Mouse (Mus musculus): ENCODE measurements at regions not wholly inside any gene's neighbourhood (a gene's known extent, or its start where the extent isn't known, plus 50 kb on each side); places are given as distances from the start of the nearest gene placed in this dataset.
A peak's percentile ranks its signal among the peaks of the same experiment; 100 is the strongest.

- H3K4me1 ChIP-seq (ENCODE audit: control insufficient read depth, insufficient read depth, low read length) = no peaks in the 10 kb centered on the region
- H3K9ac ChIP-seq (ENCODE audit: low read depth, low read length) = no peak overlapping the region
- no peak for ATAC-seq (ENCODE audit: low FRiP score, low TSS enrichment)
- H3K4me3 ChIP-seq (ENCODE audit: low read length) = no peak overlapping the region
- H3K27ac ChIP-seq (ENCODE audit: low read depth, low read length) = no peak overlapping the region
- H3K36me3 ChIP-seq (ENCODE audit: control insufficient read depth, insufficient read depth, low read length) = no peaks in the 10 kb centered on the region
- WGBS = 82% methylated on average over 7 of the region's 7 CpGs
- H3K9me3 ChIP-seq (ENCODE audit: control insufficient read depth, low read length) = no peaks in the 10 kb centered on the region
- H3K27me3 ChIP-seq (ENCODE audit: control insufficient read depth, insufficient read depth, low read length) = no peaks in the 10 kb centered on the region
- no peak overlapping the region for H3K4me2 ChIP-seq (replicated peaks; ENCODE audit: low read depth, low read length)
These were observed 586.3 kb downstream of the Kctd12 start for GRCm38 (mm10) chr14:102396036-102396734.

GRCm38 (mm10) chr14:102392351-102392750 is 590.1 kb downstream of the Kctd12 start:
- Histone ChIP-seq H3K9ac (ENCODE audit: low read depth, low read length) (no peak overlapping the region), H3K4me3 (ENCODE audit: low read length) (no peak overlapping the region), H3K27ac (ENCODE audit: low read depth, low read length) (no peak overlapping the region), H3K27me3 (ENCODE audit: control insufficient read depth, insufficient read depth, low read length) (no peaks in the 10 kb centered on the region), H3K4me2 (replicated peaks; ENCODE audit: low read depth, low read length) (no peak overlapping the region), H3K36me3 (ENCODE audit: control insufficient read depth, insufficient read depth, low read length) (no peaks in the 10 kb centered on the region), H3K9me3 (ENCODE audit: control insufficient read depth, low read length) (no peaks in the 10 kb centered on the region), H3K4me1 (ENCODE audit: control insufficient read depth, insufficient read depth, low read length) (no peaks in the 10 kb centered on the region)
- 72% methylated on average over 3 of the region's 3 CpGs for WGBS
- ATAC-seq (ENCODE audit: low FRiP score, low TSS enrichment) = no peak

- WGBS = 27% methylated on average over 5 of the region's 5 CpGs
- H3K4me2 ChIP-seq (replicated peaks; ENCODE audit: low read depth, low read length) = no peak overlapping the region
- H3K36me3 ChIP-seq (ENCODE audit: control insufficient read depth, insufficient read depth, low read length) = no peaks in the 10 kb centered on the region
- no peaks in the 10 kb centered on the region for H3K9me3 ChIP-seq (ENCODE audit: control insufficient read depth, low read length)
- no peak overlapping the region for H3K27ac ChIP-seq (ENCODE audit: low read depth, low read length)
- no peaks in the 10 kb centered on the region for H3K4me1 ChIP-seq (ENCODE audit: control insufficient read depth, insufficient read depth, low read length)
- no peak overlapping the region for H3K4me3 ChIP-seq (ENCODE audit: low read length)
- H3K27me3 ChIP-seq (ENCODE audit: control insufficient read depth, insufficient read depth, low read length) = no peaks in the 10 kb centered on the region
- H3K9ac ChIP-seq (ENCODE audit: low read depth, low read length) = no peak overlapping the region
- peak; percentile 90 for ATAC-seq (ENCODE audit: low FRiP score, low TSS enrichment)
These were observed 609.4 kb downstream of the Kctd12 start for GRCm38 (mm10) chr14:102372994-102373567.

GRCm38 (mm10) chr14:102361589-102361988 is 620.8 kb downstream of the Kctd12 start:
- no peak for ATAC-seq (ENCODE audit: low FRiP score, low TSS enrichment)
- WGBS = 76% methylated on average over 2 of the region's 2 CpGs

GRCm38 (mm10) chr14:102329409-102329808 is 599.7 kb downstream of the Lmo7 start:
- no peaks in the 10 kb centered on the region for H3K36me3 ChIP-seq (ENCODE audit: control insufficient read depth, insufficient read depth, low read length)
- no peaks in the 10 kb centered on the region for H3K27me3 ChIP-seq (ENCODE audit: control insufficient read depth, insufficient read depth, low read length)
- H3K4me3 ChIP-seq (ENCODE audit: low read length) = no peak overlapping the region
- no peak for ATAC-seq (ENCODE audit: low FRiP score, low TSS enrichment)
- H3K4me1 ChIP-seq (ENCODE audit: control insufficient read depth, insufficient read depth, low read length) = no peaks in the 10 kb centered on the region
- H3K4me2 ChIP-seq (replicated peaks; ENCODE audit: low read depth, low read length) = no peak overlapping the region
- H3K9me3 ChIP-seq (ENCODE audit: control insufficient read depth, low read length) = no peaks in the 10 kb centered on the region
- no peak overlapping the region for H3K9ac ChIP-seq (ENCODE audit: low read depth, low read length)
- H3K27ac ChIP-seq (ENCODE audit: low read depth, low read length) = no peak overlapping the region

More at GRCm38 (mm10) chr14:102361589-102361988, 620.8 kb downstream of the Kctd12 start:
- no peak overlapping the region for H3K9ac ChIP-seq (ENCODE audit: low read depth, low read length)
- no peaks in the 10 kb centered on the region for H3K36me3 ChIP-seq (ENCODE audit: control insufficient read depth, insufficient read depth, low read length)
- H3K27ac ChIP-seq (ENCODE audit: low read depth, low read length) = no peak overlapping the region
- no peak overlapping the region for H3K4me3 ChIP-seq (ENCODE audit: low read length)
- no peak overlapping the region for H3K4me2 ChIP-seq (replicated peaks; ENCODE audit: low read depth, low read length)
- no peaks in the 10 kb centered on the region for H3K27me3 ChIP-seq (ENCODE audit: control insufficient read depth, insufficient read depth, low read length)
- H3K4me1 ChIP-seq (ENCODE audit: control insufficient read depth, insufficient read depth, low read length) = no peaks in the 10 kb centered on the region
- no peaks in the 10 kb centered on the region for H3K9me3 ChIP-seq (ENCODE audit: control insufficient read depth, low read length)

GRCm38 (mm10) chr14:102306332-102306731 is 576.6 kb downstream of the Lmo7 start:
- H3K4me2 ChIP-seq (replicated peaks; ENCODE audit: low read depth, low read length) = no peak overlapping the region
- H3K9me3 ChIP-seq (ENCODE audit: control insufficient read depth, low read length) = no peaks in the 10 kb centered on the region
- H3K4me3 ChIP-seq (ENCODE audit: low read length) = no peak overlapping the region
- H3K27me3 ChIP-seq (ENCODE audit: control insufficient read depth, insufficient read depth, low read length) = no peaks in the 10 kb centered on the region
- no peak overlapping the region for H3K27ac ChIP-seq (ENCODE audit: low read depth, low read length)
- H3K36me3 ChIP-seq (ENCODE audit: control insufficient read depth, insufficient read depth, low read length) = no peaks in the 10 kb centered on the region
- no peak for ATAC-seq (ENCODE audit: low FRiP score, low TSS enrichment)
- no peaks in the 10 kb centered on the region for H3K4me1 ChIP-seq (ENCODE audit: control insufficient read depth, insufficient read depth, low read length)
- WGBS = 77% methylated on average over 6 of the region's 6 CpGs
- no peak overlapping the region for H3K9ac ChIP-seq (ENCODE audit: low read depth, low read length)

- no peak overlapping the region for H3K27ac ChIP-seq (ENCODE audit: low read depth, low read length)
- no peak overlapping the region for H3K4me2 ChIP-seq (replicated peaks; ENCODE audit: low read depth, low read length)
- no peaks in the 10 kb centered on the region for H3K36me3 ChIP-seq (ENCODE audit: control insufficient read depth, insufficient read depth, low read length)
- no peak overlapping the region for H3K9ac ChIP-seq (ENCODE audit: low read depth, low read length)
- ATAC-seq (ENCODE audit: low FRiP score, low TSS enrichment) = no peak
- H3K27me3 ChIP-seq (ENCODE audit: control insufficient read depth, insufficient read depth, low read length) = no peaks in the 10 kb centered on the region
- H3K4me1 ChIP-seq (ENCODE audit: control insufficient read depth, insufficient read depth, low read length) = no peaks in the 10 kb centered on the region
- H3K4me3 ChIP-seq (ENCODE audit: low read length) = no peak overlapping the region
- no peaks in the 10 kb centered on the region for H3K9me3 ChIP-seq (ENCODE audit: control insufficient read depth, low read length)
- WGBS = 83% methylated on average over 2 of the region's 2 CpGs
These were observed 573.1 kb downstream of the Lmo7 start for GRCm38 (mm10) chr14:102302826-102303225.

- Histone ChIP-seq H3K27ac (ENCODE audit: low read depth, low read length) (no peak overlapping the region), H3K4me3 (ENCODE audit: low read length) (no peak overlapping the region), H3K4me1 (ENCODE audit: control insufficient read depth, insufficient read depth, low read length) (no peaks in the 10 kb centered on the region), H3K27me3 (ENCODE audit: control insufficient read depth, insufficient read depth, low read length) (no peaks in the 10 kb centered on the region), H3K9me3 (ENCODE audit: control insufficient read depth, low read length) (no peaks in the 10 kb centered on the region), H3K4me2 (replicated peaks; ENCODE audit: low read depth, low read length) (no peak overlapping the region), H3K9ac (ENCODE audit: low read depth, low read length) (no peak overlapping the region), H3K36me3 (ENCODE audit: control insufficient read depth, insufficient read depth, low read length) (no peaks in the 10 kb centered on the region)
- WGBS = 84% methylated on average over 6 of the region's 6 CpGs
- ATAC-seq (ENCODE audit: low FRiP score, low TSS enrichment) = no peak
These were observed 570.5 kb downstream of the Lmo7 start for GRCm38 (mm10) chr14:102300251-102300650.

- Histone ChIP-seq H3K4me3 (ENCODE audit: low read length) (no peak overlapping the region), H3K4me1 (ENCODE audit: control insufficient read depth, insufficient read depth, low read length) (no peaks in the 10 kb centered on the region), H3K36me3 (ENCODE audit: control insufficient read depth, insufficient read depth, low read length) (no peaks in the 10 kb centered on the region), H3K9me3 (ENCODE audit: control insufficient read depth, low read length) (no peaks in the 10 kb centered on the region), H3K9ac (ENCODE audit: low read depth, low read length) (no peak overlapping the region), H3K4me2 (replicated peaks; ENCODE audit: low read depth, low read length) (no peak overlapping the region), H3K27me3 (ENCODE audit: control insufficient read depth, insufficient read depth, low read length) (no peaks in the 10 kb centered on the region), H3K27ac (ENCODE audit: low read depth, low read length) (no peak overlapping the region)
- no peak for ATAC-seq (ENCODE audit: low FRiP score, low TSS enrichment)
- 91% methylated on average over 1 of the region's 1 CpGs for WGBS
These were observed 561.6 kb downstream of the Lmo7 start for GRCm38 (mm10) chr14:102291361-102291760.

Data from kidney, embryonic 14.5 days (tissue).